Mouse (Mus musculus) cortical plate, adult 2 months (tissue): ENCODE measurements around the gene Mmp23. TPM values are rescaled to one million over a fixed set of nuclear protein-coding genes. Genes with fewer than 3 reads are reported as not detected.

ENCODE experiments used
- H3K27ac ChIP-seq: fragments of 200-500 bp; 2 replicates; pipeline ENCODE4 v1.5.1; 2012; ENCODE audit warnings: low read length, control low read depth, inconsistent platforms; ENCODE audit not compliant: insufficient read depth
- H3K4me1 ChIP-seq: fragments of 200-500 bp; 2 replicates; pipeline ENCODE4 v1.6.1; 2011; ENCODE audit warnings: low read length; ENCODE audit not compliant: control insufficient read depth, insufficient read depth
- H3K4me3 ChIP-seq: fragments of 200-500 bp; 2 replicates; pipeline ENCODE4 v1.5.1; 2011; ENCODE audit warnings: mild to moderate bottlenecking, low read length, control low read depth; ENCODE audit not compliant: insufficient read depth
- CTCF ChIP-seq: fragments of 200-500 bp; IDR thresholded peaks from 2 replicates; pipeline ENCODE4 v1.5.1; 2011; ENCODE audit warnings: mild to moderate bottlenecking, control low read depth, low read length; ENCODE audit not compliant: insufficient read depth; ENCODE audit errors: extremely low read depth
- POLR2A ChIP-seq: fragments of 200-500 bp; IDR thresholded peaks from 2 replicates; pipeline ENCODE4 v1.6.1; 2011; ENCODE audit warnings: mild to moderate bottlenecking, low read length, control low read depth; ENCODE audit not compliant: insufficient read depth; ENCODE audit errors: extremely low read depth
- polyA plus RNA-seq: library from polyadenylated mRNA; depleted of rRNA; stranded (reverse); fragments of >200 nt; gene quantifications from 2 replicates; pipeline ENCODE4 v1.2.3, GENCODE M21; 2012

Gene Mmp23
- polyA plus RNA-seq, 1 experiment: 5.9 TPM

DNA sequence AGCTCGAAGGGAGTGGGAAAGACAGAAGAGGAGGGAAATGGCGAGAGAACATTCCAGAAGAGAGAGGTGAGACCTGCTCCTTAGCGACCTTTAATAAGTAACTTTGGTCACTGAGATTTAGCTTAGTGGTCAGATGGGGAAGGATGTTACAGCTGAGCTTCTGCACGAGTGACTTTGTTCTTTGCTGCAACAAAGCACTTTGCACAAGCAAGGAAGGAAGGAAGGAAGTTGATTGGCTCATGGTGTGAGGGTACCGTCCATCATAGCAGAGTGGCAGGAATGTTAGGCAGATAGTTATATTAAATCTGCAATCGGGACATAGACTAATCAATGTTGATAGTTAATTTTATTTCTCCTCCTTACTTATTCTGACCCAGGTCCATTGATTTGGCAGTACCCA is 22.9 kb downstream of the Mmp23 start:
- Histone ChIP-seq H3K4me3 (no peak overlapping the region), H3K4me1 (no peaks in the 10 kb centered on the region; the same call in 1 of the 2 replicates), H3K27ac (no peak overlapping the region)
- TF ChIP-seq POLR2A: no peak
- no peak for TF ChIP-seq CTCF

DNA sequence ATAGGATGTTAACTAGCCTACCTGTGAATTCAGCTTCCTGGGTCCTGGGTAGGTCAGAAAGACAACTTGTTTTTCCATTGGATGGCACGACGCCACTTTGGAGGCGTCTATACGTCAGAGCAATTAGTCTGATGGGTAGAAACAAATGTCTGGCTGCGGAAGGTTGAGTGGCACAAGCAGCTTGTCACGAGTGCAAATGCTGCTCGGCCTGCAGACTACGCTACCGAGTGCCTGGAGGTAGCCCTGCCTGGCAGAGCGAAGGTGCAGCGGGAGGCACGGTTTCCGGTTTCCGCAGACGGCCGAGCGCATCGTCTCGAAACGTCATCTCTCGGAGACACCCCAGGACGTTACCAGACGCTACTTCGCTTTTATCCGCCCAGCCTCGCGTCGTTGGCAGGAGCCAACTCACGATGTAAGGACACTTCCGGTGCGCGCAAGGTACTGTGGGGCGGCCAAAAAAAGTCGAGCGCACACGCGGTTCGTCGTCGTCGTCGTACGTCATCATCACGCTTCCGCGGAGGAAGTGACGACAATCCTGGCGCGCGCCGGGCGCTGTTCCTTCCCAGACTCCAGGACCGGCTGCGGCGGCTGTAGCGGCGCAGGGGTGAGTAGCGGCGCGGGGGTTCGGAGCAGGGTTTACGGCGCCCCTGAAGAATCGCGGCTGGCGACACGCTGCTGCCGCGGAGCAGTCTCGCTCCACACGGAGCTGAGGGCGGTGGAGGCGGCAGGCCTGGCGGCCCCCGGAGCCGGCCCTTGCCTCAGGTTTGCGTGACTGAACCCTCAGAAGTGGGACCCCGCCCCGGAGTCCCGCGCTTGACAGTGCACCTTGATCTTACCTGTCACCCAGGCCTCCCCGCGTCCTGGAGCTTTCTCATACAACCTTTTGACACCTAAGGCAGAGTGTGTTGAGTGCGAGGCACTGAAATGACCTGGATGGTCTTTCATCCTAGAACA is 28.6 kb downstream of the Mmp23 start, which contains the start of gene Cdk11b:
Cdk11b (plus strand) TSS at position 517 of the 954 bp plus-strand sequence.
- TF ChIP-seq CTCF: no peak
- peak; percentile 91 for TF ChIP-seq POLR2A
- H3K4me1 ChIP-seq: no peaks in the 10 kb centered on the region; the same call in 1 of the 2 replicates
- H3K4me3 ChIP-seq: peak within 1 kb of the TSS; percentile 63
- H3K27ac ChIP-seq: peak within 1 kb of the TSS; percentile 69

DNA sequence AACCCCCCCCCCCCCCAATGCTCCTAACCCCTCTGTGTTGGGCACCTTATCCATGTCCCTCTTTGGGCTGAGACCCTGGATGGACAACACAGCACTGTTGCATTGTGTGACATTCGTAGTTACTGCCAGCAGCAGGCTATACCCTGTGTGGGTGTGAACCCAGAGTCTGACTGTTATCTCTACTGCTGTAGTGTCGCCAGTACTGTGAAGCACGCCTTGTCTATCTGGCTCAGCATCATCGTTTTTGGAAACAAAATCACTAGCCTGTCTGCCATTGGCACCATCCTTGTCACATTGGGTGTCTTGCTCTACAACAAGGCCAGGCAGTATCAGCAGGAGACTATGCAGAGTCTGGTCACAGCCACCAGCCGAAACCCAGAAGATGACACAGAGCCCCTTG is 34.9 kb downstream of the Mmp23 start:
- H3K4me3 ChIP-seq: no peak overlapping the region
- TF ChIP-seq CTCF (no peak), POLR2A (no peak)

DNA sequence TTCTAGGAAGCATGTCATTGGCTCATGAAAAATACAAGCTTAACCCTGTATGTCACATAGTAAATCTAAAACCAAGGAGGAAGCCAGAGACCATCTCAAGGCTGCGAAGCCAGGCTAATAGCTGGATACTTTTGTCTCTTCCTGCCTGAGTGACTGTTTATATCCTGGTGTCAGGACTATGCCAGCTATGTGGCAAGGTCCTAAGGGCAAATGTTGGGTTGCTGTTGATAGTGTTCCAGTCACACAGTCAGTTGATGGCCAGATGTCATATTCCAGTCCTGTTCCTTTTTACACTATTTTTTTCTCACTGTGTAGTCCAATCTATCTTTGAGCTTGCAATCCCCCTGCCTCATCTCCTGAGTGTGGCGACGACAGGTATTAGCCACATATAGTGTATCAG is 39.9 kb downstream of the Mmp23 start:
- TF ChIP-seq POLR2A (no peak), CTCF (no peak)
- Histone ChIP-seq H3K27ac (no peak overlapping the region), H3K4me3 (no peak overlapping the region), H3K4me1 (no peaks in the 10 kb centered on the region)

More for the DNA sequence above, 34.9 kb downstream of the Mmp23 start:
- H3K4me1 ChIP-seq: no peaks in the 10 kb centered on the region
- H3K27ac ChIP-seq: no peak overlapping the region

DNA sequence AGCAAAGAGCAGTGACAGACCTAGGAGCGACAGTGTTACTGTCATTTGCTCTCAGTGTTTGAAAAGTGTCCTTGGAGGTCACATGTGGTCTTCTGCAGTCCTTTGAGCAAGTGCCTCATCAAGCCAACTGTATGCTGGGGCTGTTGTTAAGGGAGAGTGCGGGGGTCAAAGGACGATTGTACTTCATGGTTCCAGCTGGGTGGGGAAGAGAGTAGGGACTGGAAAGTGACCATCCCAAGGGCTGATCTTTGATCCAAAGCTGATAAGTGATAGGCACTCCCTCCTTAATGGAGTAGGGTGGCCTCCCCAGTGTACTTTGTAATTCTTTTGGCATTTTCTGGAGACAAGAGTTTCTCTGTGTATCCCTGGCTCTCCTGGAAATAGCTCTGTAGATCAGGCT is 41.3 kb downstream of the Mmp23 start:
- TF ChIP-seq CTCF (no peak), POLR2A (no peak)
- Histone ChIP-seq H3K4me3 (no peak overlapping the region), H3K27ac (no peak overlapping the region), H3K4me1 (no peaks in the 10 kb centered on the region)

DNA sequence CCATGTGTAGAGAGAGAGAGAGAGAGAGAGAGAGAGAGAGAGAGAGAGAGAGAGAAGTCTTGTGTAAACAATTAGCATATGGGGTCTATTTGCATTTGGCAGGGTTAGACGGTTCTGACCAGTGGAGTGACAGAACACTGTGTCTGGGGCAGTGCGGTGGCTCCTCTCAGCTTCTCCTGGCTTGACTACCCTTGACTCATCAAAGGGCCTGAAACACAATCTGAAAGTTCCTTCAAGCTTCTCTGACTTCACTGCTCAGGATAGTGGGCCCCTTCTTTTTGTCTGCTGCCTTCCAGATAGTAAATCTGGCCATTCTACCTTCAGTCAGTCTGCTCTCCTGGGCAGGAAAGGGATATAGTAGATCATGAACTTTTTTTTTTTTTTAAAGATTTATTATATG is 46.4 kb downstream of the Mmp23 start:
- Histone ChIP-seq H3K27ac (no peak overlapping the region), H3K4me3 (no peak overlapping the region), H3K4me1 (peaks cover 3% of the 10 kb centered on the region; the same call in 1 of the 2 replicates)
- TF ChIP-seq CTCF (no peak), POLR2A (no peak)

DNA sequence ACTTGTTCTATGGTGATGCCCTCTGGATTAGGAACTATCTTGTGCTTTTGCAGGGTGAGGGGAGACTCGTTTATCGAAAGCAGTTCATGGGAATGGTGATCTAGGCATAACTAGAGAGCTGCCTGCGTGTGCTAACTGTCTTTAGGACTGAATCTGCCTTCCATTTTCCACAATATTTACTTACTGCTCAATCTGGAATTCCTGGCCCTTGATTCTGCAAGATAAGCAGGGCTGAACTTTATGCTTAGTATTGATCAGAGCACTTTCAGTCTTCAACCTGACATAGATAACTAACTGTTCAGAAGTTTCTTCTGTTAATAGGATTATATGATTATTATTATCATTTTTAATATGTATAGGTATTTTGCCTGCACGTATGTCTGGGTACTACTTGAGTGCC is 48.1 kb downstream of the Mmp23 start:
- TF ChIP-seq CTCF (no peak), POLR2A (no peak)
- H3K4me1 ChIP-seq: peaks cover 3% of the 10 kb centered on the region; the same call in 1 of the 2 replicates
- H3K27ac ChIP-seq: no peak overlapping the region
- no peak overlapping the region for H3K4me3 ChIP-seq

DNA sequence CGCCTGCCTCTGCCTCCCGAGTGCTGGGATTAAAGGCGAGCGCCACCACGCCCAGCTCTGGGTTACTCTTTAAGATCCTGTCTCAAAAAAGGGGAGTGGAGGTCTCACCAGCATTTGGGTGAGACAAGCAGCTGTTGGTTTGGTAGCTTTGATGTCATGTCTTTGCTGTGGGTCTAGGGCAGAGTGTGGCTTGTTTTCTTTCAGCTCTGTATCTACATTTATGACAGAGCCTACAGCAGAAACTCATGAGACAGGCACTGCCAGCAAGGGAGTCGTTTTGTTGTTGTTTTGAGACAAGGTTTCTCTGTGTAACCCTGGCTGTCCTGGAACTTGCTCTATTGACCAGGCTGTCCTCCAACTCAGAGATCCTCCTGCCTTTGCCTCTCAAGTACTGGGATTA is 49.4 kb downstream of the Mmp23 start:
- TF ChIP-seq POLR2A (no peak), CTCF (no peak)
- H3K27ac ChIP-seq: no peak overlapping the region
- peaks cover 3% of the 10 kb centered on the region; the same call in 1 of the 2 replicates for H3K4me1 ChIP-seq
- no peak overlapping the region for H3K4me3 ChIP-seq

DNA sequence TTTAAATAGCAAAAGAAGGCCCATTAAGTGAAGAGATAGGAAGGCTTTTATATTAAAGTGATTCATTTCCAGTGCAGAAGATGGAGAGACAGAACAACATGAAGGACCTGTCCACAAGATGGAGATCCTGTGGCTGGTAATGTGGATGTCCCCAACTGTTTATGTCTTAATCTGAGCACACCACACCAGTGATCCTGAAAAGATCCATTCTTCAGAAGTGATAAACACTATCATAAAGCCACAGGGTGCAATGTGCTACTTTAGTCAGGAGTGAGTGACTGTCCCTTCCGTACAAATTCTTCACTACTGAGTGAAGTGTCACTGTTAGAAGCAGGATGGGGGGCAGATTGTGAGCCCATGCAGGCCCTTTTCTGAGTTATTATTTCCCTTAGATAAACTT is 50.4 kb downstream of the Mmp23 start:
- Histone ChIP-seq H3K27ac (no peak overlapping the region), H3K4me3 (peak overlapping the region; percentile 73; the same call in 1 of the 2 replicates), H3K4me1 (peaks cover 3% of the 10 kb centered on the region; the same call in 1 of the 2 replicates)
- TF ChIP-seq CTCF: no peak
- TF ChIP-seq POLR2A: no peak
